Mouse (Mus musculus) lung, postnatal 10 days (tissue): ENCODE data around the gene Prdm16.

ENCODE experiments used
- DNase-seq: peaks from one replicate; pipeline ENCODE4 v3.0.0; 2021

Gene Prdm16

DNA sequence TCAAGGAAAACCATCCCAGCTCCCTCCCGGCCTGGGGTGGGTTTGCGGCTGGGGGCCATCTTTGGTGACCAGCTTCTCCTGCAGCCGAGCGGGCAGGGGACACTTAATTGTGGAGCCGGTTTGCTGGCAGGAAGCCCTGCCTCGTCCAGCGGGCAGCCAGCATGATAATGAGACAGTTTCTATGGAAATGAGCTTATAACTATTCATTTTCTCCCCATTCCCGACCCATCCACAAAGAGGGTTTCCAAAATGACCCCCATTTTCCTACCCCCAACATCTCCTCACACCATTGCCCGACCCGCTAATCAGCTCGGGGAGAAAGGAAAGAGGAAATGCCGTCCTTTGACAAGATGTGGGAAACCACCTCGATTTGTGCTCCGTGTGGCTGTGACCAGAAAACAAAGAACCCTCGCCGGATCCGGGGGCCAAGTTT lies 86.7 kb downstream of the Prdm16 start:
- DNase-seq, result peak; percentile 30

DNA sequence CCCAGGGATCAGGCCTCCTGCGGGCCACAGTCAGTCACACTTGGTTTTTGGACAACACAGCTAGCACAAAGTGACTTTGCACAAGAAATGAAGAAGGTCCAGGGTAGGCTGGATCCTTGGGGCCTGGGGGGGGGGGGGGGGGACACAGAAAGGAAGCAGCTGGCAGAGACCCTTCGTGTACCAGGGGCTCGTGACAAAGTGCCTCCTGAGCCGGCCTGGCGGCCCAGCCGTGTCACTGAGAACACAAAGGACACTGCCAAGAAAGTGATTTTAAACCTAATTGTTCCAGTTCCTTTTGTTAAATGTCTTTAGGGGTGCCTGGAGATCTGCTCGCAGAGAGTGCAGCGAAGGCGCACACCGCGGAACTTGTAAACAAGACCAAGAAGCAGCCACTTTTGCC lies 87.2 kb downstream of the Prdm16 start:
- DNase-seq, result no peak

DNA sequence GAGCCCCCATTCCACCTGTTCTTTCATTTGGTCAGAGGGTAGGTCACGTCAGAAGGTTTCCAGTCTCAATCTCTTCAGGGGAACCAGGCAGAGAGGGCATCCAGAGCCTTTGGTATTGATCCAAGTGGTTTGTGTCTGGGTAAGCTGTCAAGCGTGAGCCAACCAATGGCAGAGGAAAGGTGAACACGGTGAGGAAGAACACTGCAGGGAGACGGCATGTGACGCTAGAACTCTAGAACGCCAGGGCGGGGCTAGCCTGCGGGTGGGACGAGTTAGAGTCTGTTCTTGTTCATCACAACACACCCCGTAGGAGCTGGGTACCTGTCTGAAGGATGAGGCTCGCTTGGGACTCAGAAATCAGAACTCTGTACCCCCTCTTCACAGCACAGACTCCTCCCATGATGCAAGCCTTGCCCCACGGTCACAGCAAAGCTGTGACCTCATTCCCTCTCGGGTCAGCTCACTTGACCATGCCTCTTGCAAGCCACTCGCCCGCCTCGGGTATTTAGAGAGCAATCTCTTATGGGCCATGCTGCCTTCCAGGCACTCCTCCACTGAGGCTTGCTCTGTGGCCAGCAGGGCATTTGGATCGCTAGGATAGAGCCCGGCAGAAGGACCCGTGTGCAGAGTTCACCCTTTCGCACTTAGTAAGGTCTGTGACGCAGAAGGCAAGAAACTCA lies 89.4 kb downstream of the Prdm16 start:
- peak; percentile 25 for DNase-seq

DNA sequence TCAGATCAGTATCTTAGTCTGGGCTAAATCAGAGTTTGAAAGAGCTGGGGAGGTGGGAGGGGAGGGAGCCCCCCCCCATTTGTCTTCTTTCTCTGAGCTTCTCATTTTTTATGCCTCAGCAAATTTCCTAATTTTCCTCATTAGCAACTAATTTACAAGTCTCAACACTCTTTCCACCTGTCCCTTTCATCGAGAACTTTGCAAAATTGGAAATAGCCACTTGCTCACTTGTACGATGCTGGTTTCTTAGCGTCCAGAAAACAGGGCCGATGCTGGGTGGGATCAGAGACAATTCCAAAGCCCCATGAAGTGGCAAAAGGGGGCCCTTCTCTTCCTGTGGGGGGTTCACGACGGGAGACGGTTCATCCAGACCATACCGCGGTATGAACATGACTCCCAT lies 91.4 kb downstream of the Prdm16 start:
- no peak for DNase-seq

DNA sequence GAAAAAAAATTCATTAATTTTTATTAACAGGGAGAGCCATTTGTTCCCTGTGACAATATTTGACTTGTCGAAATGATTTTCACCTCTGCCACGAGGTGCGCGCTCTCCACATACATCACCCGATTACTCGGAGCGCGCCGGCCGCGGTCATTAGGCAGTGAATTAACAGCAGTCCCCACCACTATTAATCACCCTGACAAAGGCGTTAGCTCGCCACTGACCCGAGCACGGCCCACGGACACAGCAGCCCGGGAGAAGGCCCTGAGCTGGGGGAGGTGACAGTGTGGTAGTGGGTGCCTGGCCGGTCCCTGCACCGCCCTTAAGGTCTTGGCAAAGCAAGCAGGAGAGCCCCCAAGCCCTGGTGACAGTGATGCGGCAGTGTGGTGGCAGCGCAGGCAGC lies 92.8 kb downstream of the Prdm16 start:
- no peak for DNase-seq

DNA sequence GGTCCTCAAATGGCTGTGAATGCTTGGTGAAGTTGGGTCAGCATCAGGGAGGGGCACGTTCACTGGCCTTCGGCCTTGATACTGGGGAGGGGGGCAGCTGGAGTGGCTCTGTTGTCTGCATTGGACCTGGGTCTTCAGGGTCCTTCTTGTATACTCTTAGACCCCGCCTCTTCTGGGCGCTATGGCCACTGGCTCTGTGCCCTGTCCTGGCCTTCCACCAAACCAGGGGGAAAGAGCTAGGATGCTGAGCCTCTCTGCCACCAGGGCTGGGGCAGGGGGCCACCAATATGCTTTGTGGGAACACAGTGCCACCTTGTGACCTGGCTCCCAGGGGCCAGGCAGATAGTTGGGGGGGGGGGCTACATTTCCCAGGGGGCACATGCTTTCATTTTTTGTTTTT lies 93.5 kb downstream of the Prdm16 start:
- peak; percentile 25 for DNase-seq

DNA sequence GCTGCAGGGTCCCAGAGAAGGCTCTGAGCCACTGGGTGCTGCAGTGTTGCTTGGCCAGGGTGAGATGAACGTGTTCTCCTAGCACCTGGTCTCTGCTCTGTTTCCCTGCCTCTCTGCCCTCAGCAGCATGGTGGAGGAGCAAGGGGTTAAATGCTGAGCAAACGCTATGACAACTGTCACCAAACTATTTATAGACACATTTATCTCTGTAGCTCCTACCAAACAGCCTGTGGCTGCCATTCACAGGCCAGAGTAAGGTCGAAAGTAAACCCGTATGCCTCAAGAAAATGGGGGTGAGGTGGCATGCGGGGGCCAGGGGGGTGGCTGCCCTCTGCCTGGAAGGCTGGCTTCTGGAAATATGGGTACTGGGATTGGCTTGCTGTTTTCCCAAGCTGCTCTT lies 94.1 kb downstream of the Prdm16 start:
- no peak for DNase-seq

DNA sequence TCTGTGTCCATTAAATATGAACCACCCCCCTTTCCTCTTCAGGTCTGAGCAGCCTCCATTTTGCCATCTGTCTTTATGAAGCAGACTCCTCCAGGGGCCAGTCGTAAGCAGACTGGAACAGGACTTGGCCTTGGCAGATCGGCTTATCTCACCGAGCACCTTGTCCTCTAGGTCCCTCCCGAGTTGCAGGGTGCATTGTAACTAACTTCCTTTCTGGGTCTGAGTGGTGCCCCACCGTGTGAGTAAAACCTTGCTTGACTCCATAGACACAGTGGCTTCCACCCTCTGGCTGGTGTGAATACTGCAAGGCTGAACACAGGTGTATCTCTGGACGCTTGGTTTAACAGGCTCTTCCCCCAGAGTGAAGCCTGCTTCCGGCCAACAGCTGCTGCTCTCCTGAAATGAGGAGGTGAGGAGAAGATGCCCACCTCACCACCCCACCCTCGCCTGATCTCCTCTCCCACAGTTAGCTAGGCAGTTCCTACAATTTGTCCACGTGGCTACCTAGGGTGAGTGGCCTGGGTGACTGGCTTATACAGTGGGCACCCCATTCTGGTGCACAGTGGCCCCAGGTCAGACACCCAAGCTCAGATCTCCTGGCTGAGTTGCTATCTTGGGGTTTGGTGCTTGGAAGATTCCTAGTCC lies 94.9 kb downstream of the Prdm16 start:
- DNase-seq, result no peak

DNA sequence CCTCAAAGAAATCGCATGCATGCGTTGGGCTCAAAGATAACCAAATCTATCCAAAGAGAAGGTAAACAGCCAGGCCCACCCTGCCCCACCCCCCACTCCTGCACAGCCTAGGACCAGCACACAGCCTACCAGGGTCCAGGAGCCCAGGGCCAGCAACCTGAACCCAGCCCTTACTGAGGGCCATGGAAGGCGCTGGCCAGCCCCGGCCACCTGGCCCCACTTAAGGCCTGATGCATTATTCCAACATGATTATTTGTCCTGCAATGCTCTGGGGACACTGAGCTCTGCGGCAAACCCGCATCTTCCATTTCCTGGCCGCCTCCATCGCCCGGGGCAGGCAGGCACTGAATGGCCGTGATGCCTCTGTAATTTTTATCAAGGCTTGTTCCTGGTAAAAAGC lies 96.0 kb downstream of the Prdm16 start:
- DNase-seq, result no peak

DNA sequence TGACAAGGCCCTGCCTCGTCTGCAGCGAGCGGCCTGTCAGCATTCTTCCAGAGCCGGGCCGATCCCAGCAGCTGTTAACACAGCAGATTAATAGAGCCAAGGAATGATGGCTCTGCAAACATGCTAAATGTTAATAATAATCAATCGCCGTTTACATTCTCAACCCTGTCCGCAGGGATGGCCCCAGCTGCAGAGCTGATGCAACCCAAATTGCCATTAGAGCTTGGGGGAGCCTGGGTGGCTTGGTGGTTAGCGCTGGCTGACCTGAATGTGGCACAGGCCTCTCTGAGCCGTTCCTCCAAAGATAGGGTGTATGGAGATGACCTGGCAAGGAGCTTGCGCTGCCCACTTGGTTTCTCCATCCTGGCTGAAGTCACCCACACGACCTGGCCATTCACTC lies 97.0 kb downstream of the Prdm16 start:
- no peak for DNase-seq

DNA sequence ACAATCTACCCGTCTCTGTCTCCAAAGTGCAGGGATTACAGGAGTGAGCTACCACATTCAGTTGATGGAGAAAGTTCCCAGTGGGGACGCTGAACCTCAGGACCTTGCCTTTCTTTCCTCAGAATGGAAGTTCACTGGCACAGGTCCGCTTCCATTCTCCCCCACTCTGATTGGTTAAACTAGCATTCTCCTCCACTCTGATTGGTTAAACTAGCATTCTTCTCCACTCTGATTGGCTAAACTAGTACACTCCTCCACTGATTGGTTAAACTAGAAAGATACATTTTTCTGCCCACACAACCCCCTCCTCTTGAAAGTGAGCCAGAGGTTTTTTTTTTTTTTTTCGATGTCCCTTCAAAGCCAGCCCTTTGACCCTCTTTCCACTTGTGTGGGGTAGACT lies 97.9 kb downstream of the Prdm16 start:
- no peak for DNase-seq

DNA sequence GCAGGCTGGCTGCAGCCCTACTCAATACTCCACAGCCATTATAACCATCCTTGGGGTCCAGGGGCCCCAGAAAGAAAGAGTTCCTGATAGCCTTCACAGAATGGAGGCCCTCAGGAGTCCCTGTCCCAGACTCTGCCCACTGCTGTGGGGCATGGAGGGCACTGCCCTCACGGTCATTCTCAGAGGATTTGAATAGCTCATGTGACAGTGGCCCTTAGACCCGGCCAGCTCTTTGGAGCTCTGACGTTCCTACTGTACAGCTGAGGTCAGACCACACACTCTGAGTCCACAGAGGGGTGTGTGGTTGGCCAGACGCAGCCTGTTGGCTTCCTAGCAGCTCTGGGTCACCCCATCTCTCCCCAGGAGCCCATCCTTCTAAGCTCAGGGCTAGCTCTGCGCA lies 100.6 kb downstream of the Prdm16 start:
- no peak for DNase-seq

DNA sequence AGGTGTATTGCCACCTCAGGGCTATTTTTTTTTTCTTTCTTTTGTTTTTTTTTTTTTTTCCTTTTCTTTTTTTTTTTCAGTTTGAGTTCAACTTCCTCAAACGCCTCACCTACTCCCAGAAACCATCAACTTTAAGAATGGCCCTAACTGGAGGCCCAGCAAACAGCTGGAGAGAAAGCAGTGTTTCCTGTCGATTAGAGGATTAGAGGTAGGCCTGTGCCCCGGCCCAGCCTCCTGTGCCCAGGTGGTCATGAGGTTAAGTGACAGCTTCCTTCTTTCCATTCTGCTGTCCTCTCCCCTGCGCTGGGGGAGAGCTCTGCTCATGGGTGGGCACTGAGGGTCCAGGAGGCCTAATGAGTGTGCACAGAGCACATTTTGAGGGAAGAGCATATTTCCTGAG lies 105.3 kb downstream of the Prdm16 start:
- no peak for DNase-seq

DNA sequence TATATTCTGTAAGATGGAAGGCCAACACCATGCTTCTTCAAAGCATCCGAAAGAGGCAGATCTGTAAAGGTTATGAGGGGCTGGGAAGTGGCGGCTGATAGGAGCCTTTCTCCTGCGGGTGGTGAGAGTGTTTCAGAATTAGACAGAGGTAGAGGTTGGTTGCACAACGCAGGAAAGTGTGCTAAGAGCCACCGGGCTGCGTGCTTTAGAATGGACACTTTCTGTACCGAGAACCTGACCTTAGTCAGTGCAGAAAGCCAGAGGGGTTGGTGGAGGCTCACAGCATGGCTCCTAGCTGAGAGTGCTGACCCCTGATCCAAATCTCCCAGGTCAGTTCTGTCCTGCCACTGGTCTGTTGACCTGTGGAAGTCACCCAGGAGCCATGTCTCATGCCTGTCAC lies 106.3 kb downstream of the Prdm16 start:
- no peak for DNase-seq

DNA sequence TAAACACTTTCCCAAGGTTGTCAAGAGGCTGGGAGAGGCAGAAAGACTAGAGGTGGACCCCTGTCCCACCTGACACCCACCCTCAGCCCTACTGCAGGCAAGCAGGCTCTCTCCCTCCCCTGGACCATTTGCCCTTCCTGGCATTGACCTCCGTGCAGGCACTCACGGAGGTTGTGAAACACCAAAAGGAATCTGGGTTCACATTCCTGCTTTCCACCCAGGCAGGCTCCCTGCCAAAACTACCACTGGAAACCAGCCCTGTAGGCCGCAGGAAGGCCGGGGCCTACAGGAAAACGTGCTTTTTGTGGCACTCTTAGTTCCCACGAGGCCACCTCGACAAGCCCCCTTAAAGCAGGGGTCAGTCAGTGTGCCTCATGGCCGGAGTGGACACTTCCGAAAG lies 109.2 kb downstream of the Prdm16 start:
- DNase-seq, result peak; percentile 84

DNA sequence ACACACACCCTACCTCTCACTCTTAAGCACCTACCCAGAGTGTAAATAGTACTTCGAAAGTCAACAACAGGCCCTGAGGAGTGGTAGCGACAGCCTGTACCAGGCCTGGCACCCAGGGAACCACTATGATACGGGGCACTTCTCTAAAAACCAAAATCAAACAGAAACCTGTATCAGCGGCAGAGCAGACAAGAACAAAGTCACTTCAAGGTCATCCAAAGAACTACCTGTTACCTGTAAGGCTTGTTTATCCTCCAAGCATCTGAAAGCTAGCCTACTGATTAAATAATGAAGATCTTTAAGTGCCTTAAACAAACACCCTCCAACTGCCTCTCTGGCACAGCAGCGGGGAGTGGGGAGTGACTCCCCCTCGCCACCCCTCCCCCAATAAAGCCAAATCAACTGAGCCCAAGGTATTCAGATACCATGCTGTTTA lies 110.3 kb downstream of the Prdm16 start:
- peak; percentile 62 for DNase-seq

DNA sequence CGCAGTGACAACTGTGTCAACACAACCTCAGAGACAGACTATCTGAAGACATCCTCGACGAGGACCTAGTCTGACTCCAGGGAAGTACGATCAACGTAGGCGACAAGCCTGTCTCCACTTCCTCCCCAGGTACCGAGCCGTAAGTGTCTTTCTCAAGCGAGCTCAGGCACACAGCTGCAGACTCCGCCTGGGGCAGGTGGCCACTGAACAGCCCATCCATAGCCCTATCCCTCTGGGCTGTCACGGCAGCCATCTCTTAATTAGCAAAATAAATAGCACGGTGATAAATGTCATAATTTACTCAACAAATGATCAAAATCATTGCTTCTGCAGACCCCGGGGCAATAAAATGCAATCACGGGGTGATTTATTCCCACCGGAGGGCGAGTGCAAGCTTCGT lies 112.8 kb downstream of the Prdm16 start:
- DNase-seq, result no peak

DNA sequence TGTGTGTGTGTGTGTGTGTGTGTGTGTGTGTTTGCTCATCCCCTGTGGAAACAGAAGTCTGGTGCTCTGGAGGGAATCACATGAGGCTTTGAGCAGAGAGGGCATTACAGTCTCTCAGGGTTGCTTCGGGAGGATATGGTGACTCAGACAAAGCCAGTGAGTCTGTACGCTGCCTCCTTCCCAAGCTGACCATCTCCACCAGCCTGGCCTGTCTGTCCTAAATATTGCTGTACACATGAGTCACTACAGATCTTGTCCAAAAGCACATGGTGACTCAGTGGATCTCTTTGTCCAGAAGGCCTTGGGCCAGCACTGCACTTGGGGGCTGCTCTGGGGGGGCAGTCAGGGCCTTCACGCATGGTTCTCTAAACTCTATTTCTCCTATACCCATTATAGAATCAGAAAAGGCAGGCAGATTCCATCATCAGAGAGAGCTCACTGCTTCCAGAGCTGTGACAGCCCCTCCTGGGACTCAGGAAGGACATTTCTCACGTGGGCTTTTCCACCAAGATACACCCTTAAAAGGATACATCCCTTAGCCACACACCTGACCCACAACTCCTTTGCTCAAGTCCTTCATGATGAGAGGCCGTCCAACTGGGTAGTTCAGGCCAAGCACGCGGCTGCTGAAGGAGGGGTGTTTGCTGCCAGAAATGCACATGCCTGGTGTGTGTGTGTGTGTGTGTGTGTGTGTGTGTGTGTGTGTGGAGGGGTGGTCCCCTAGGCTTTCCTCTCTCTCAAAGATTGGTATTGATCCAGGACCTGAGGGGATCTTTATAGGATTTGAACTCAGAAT lies 114.6 kb downstream of the Prdm16 start:
- peak; percentile 25 for DNase-seq

DNA sequence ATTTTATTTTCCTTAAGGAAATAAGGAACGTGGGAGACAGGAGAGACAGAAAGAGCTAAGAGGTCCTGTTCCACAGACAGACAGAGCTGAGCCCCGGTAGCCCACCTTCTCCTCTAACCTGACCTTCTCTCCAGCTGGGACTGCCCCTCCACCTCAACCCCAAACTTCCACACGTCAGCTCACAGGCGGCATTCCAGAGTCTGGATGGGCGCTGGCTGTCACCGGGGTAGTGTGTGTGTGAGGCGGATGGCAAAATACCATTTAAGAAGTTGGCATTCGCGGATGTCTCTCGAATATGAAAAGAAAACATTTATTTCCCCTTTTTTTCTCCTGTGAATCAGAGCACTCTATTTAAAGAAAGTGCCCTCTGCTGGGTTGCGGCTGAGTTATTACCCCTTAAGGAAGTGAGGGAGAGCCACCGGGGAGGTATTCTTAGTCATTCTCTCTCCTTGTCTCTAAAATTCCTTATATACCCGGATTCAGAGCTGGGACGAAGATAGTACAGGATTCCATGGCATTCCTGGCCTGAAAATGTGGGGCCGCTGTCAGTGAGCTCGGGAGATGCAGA lies 117.1 kb downstream of the Prdm16 start:
- DNase-seq, result no peak

DNA sequence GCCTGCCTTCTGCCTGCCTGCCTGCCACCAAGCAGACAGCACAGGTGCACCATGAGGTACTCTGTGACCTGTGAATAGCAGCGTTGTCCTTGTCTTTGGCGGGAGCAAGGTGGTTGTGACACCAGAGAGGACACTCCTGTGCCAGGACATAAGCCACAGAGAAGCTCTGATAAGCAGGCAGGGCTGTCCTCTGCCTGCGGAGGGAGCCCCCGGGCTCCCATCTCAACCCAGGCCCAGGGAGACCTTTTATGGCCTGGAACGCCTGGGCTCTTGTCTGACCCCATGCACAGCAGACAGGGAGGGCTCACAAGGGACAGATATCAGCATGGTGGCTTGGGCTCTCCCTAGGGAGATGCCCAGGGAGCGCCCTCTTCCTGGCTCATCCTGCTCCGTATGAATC lies 118.7 kb downstream of the Prdm16 start:
- DNase-seq, result no peak

DNA sequence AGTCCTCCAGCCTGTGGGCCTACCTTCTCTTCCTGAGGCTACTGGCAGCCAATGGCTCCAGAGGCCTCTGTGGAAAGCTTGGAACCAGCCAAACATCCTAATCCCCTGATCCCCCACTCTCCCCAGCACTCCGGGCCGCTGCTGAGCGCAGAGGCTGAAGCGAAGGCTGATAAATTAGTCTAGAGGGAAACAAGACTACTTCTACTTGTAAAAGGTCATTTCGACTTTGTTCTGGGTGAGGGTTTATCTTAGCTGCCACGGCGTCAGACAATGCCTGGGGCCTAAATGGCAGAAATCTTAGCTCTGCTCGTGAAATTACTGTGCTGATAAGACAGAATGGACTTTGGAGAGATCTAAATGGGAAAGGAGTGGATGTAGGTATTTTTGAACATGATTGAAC lies 120.2 kb downstream of the Prdm16 start:
- DNase-seq, result no peak

DNA sequence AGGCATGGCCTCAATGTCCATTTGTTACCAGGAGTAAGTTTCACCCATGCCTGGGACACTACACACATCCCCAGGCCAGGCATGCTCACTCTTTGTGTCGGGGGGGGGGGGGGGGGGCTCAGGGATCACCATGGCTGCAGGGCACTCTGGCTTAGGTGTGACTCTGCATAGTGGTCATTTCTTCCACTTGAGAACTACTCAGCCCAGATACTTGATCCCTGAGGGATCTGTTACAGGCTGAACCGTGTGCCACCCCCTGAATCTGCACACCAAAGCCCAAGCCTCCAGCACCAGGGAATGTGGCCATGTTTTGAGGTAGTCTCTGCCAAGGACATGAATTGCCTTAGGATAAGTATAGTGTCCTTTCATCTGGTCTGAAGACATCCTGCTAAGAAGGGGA lies 123.0 kb downstream of the Prdm16 start:
- DNase-seq, result no peak

DNA sequence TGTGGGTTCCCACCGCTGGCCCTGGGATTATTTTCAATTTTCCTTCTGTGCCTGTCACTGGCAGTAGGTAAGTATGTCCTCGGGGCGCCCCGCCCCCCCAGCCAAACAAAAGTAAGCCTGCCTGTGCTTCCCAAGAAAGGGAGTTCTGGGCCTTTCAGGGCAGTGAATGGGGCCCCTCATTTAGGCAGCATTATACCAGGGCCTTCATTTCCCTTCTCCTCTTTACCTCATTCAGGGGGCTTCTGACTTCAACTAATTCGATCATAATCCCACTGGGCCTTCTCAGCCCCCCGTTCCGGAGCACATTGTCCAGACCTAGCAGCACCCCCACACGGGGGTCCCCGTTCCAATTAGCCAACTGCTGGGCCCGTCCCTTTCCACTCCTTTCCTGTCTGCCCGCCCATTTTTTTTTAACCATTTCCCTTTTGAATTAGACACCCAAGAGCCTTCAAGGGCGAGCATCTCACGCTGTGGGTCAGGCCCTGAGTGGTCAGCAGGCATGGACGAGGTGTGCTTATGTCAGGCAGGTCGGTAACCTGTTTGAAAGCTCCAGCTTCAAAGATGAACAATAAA lies 124.1 kb downstream of the Prdm16 start:
- no peak for DNase-seq
